Mouse (Mus musculus) MEL (cell line): ENCODE measurements around the gene Elovl3.

Experiments
- CTCF ChIP-seq, 3 experiments: IDR thresholded peaks in 2 of 3; conservative IDR thresholded peaks in 1 of 3; 2 replicates each; pipeline ENCODE4 v1.5.1; 2011 to 2012; ENCODE audit warnings: low read length in 3 of 3, low read depth in 2 of 3, mild to moderate bottlenecking in 2 of 3, improper control_type of control experiment in 1 of 3, inconsistent platforms in 1 of 3, mixed read lengths in 1 of 3, moderate library complexity in 1 of 3; ENCODE audit not compliant: control insufficient read depth in 1 of 3, insufficient read depth in 1 of 3, poor library complexity in 1 of 3, severe bottlenecking in 1 of 3
- EP300 ChIP-seq, 2 experiments: IDR thresholded peaks; 2 replicates each; pipeline ENCODE4 v1.6.1; 2011; ENCODE audit warnings: improper control_type of control experiment in 2 of 2, low read length in 2 of 2, low read depth in 1 of 2, mild to moderate bottlenecking in 1 of 2
- ETS1 ChIP-seq: IDR thresholded peaks from 2 replicates; pipeline ENCODE4 v1.6.1; 2012; ENCODE audit warnings: low read depth, mild to moderate bottlenecking, inconsistent platforms, low read length, improper control_type of control experiment, moderate library complexity
- KAT2A ChIP-seq: conservative IDR thresholded peaks from 2 replicates; pipeline ENCODE4 v1.6.1; 2012; ENCODE audit warnings: low read depth, low read length, improper control_type of control experiment, inconsistent platforms
- POLR2A ChIP-seq, 2 experiments: IDR thresholded peaks; 2 replicates each; pipeline ENCODE4 v1.6.1; 2011 to 2012; ENCODE audit warnings: low read length in 2 of 2, mild to moderate bottlenecking in 2 of 2, control low read depth in 1 of 2, improper control_type of control experiment in 1 of 2, low read depth in 1 of 2, moderate library complexity in 1 of 2; ENCODE audit not compliant: control insufficient read depth in 1 of 2, insufficient read depth in 1 of 2, poor library complexity in 1 of 2
- SMC3 ChIP-seq: IDR thresholded peaks from 2 replicates; pipeline ENCODE4 v1.6.1; 2011; ENCODE audit warnings: low read depth, low read length, improper control_type of control experiment
- ZMIZ1 ChIP-seq: IDR thresholded peaks from 2 replicates; pipeline ENCODE4 v1.6.1; 2012; ENCODE audit warnings: low read depth, mild to moderate bottlenecking, inconsistent platforms, low read length, improper control_type of control experiment, moderate library complexity

GRCm38 (mm10) chr19:46110781-46111180 is 20.9 kb upstream of the Elovl3 start:
- no peak for TF ChIP-seq ETS1
- TF ChIP-seq EP300 (IDR thresholded peaks at IDR 0.05; ENCODE audit: low read depth in 1 of 2, low read length in 2 of 2): no peak
- no peak for TF ChIP-seq CTCF (IDR thresholded peaks at IDR 0.05 in 2 of 3, conservative IDR thresholded peaks at IDR 0.05 in 1 of 3; ENCODE audit: control insufficient read depth in 1 of 3, insufficient read depth in 1 of 3, low read depth in 2 of 3, low read length in 3 of 3, poor library complexity in 1 of 3, severe bottlenecking in 1 of 3)
- TF ChIP-seq ZMIZ1: no peak
- TF ChIP-seq POLR2A (IDR thresholded peaks at IDR 0.05; ENCODE audit: control insufficient read depth in 1 of 2, insufficient read depth in 1 of 2, low read depth in 1 of 2, low read length in 2 of 2, poor library complexity in 1 of 2): no peak
- no peak for TF ChIP-seq SMC3
- no peak for TF ChIP-seq KAT2A
